Mouse (Mus musculus) effector memory CD4-positive, alpha-beta T cell, adult 7 months (primary cell): ENCODE results near the gene Cpa5. TPM values are rescaled to one million over a fixed set of nuclear protein-coding genes. Genes with fewer than 3 reads are reported as not detected.

ENCODE experiments used
- polyA plus RNA-seq: library from polyadenylated mRNA; unstranded; fragments of 100-300 nt; shearing (Covaris generic); gene quantifications from one replicate; pipeline ENCODE4 v1.2.1, GENCODE M21; 2017

The Cpa5 gene
- polyA plus RNA-seq: not detected

GRCm38 (mm10) chr6:30610710-30611109 lies at the start of gene Cpa5:
TSS of gene Cpa5 (plus strand) at chr6:30611010.

DNA sequence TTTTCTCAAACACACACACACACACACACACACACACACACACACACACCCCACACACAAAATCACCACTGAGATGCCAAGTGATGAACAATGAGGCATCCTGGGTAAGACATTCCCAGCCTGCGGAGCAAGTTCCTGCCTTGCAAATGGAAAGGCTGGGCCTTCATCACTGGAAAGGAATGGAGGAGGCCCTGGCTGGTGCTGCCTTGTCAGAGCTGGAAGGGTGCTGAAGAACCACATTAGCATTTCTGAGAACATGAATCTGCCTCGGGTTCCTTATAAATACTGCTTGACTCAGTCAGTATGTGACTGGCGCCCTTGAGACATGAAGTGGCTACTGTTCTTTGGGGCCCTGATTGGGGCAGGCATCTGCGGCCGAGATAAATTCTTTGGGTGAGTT lies 42.7 kb upstream of the Cpa5 start, which contains the start of gene Cpa4:
Gene Cpa4 (plus strand): TSS at position 301 of the 400 bp plus-strand sequence.

DNA sequence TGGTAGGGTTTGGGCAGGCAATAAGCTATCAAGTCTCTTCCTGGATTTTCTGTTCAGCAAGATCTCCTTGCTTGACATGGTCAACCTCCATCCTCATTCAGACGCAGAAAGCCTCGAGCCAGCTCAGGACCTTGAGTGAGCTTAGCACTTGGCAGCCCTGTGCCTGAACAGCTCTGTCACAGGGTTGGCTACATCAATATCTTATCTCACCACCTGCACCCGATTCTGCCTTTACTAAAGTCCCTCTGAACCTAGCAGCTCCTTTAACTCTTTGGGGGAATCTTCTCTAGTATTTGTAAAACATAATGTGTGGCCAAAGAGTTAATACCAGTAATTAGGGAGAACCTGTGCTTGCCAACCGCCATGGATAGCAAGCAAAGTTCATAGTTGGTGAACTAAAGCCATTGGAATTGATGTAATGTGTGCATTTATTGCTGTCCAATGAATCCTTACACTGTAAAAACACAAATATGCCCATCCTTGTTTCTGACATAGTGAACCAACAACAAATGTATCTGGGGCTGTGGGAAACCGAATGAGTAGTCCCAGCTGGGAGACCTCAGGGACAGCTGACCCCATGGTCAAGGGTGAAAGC lies 28.0 kb downstream of the Cpa5 start, which contains the start of gene Cpa1:
Gene Cpa1 (plus strand): TSS at position 545 of the 595 bp plus-strand sequence.

Other genes with a start within 250 kb of the Cpa5 start
- gene Zc3hc1, start 220.0 kb upstream of the Cpa5 start, polyA plus RNA-seq: 46.2 TPM
- 18.4 TPM for gene Klhdc10, start 209.1 kb upstream of the Cpa5 start, polyA plus RNA-seq
- gene Tmem209, start 101.2 kb upstream of the Cpa5 start, polyA plus RNA-seq: 43.2 TPM
- not detected for gene Ssmem1, start 101.2 kb upstream of the Cpa5 start, polyA plus RNA-seq
- not detected for gene Cpa2, start 69.4 kb upstream of the Cpa5 start, polyA plus RNA-seq
- not detected for gene Cpa4, start 42.6 kb upstream of the Cpa5 start, polyA plus RNA-seq
- gene Cpa1, start 28.2 kb downstream of the Cpa5 start, polyA plus RNA-seq: not detected
- 11.1 TPM for gene Cep41, start 82.7 kb downstream of the Cpa5 start, polyA plus RNA-seq
- gene Mest, start 112.5 kb downstream of the Cpa5 start, polyA plus RNA-seq: 11.9 TPM